Mouse (Mus musculus) kidney, postnatal 4 days (tissue): ENCODE data around the gene Bivm.

Source experiments
- DNase-seq, 2 experiments: peaks; one replicate each; pipeline ENCODE4 v3.0.0; 2021; ENCODE audit warnings: mixed read lengths in 2 of 2

The Bivm gene

DNA sequence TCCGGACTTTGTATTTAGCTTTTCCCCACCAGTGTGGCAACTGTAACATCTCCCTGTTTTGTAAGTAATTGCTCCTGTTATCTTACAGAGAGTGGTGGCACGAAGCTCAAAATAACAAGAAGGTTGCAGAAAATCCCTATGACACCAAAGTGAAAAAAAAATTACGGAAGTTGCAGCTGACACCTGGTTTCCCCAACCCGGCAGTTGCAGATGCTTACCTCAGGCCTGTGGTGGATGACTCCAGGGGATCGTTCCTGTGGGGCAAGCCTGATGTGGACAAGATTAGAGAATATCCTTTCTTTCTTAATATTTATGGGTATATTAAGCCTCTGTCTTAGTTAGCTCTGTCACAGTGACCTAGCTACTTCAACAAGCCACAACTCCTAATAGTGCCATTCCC lies 59.3 kb downstream of the Bivm start:
- no peak for DNase-seq

DNA sequence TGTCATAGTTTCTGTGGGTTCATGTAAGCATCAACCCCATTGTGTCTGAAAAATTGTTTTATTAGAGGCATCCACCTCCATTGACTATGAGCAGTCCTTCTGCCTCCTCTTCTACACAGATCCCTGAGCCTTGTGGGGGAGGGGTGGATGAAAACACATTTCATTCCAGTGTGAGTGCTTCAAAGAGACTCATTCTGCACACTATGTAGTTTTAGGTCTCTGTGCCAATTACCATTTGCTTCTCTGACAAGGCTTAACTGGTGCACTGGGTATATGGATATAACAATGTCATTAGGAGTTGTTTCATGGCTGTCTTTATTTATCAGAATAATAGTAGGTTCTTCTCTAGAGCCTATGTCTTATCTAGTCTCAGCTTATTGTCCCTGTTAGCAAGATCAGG lies 67.6 kb downstream of the Bivm start:
- no peak for DNase-seq
